Mouse (Mus musculus): ENCODE results near the gene Mthfd1l.
A peak's percentile ranks its signal among the peaks of the same experiment; 100 is the strongest.
"Not testable (repeated sequence)": the region's sequence is repeated elsewhere in the genome, so short reads cannot be mapped to it uniquely, and the experiment has no call there.

Mthfd1l gene

DNA sequence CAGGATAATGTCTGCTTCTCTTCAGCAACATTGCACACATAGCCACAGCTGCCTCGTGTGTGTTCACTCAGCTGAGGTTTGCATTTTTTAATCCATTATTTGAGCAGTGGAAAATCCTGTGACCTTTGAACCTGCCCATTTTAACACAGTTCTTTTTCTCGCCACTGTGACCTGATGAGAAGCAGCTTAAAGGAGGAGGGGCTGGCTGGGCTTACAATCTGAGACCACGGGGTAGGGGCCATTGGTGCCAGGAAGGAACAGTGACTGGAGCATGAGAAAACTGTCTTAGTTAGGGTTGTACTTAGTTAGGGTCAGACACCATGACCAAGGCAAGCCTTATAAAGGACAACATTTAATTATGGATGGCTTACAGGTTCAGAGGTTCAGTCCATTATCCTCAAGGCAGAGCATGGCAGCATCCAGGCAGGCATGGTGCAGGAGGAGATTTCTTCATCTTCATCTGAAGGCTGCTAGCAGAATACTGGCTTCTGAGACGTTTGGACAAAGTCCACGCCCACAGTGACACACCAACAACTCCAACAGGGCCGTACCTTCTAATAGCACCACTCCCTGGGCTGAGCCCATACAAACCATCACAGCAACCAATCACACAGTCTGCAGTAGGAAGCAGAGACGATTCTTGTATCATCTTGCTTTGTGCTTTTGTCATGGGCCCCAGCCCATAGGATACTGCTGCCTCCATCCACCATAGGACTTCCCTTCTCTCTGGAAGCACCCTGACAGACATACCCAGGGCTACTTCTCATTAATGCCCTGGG lies 112.6 kb downstream of the Mthfd1l start:
- no peak for DNase-seq

DNA sequence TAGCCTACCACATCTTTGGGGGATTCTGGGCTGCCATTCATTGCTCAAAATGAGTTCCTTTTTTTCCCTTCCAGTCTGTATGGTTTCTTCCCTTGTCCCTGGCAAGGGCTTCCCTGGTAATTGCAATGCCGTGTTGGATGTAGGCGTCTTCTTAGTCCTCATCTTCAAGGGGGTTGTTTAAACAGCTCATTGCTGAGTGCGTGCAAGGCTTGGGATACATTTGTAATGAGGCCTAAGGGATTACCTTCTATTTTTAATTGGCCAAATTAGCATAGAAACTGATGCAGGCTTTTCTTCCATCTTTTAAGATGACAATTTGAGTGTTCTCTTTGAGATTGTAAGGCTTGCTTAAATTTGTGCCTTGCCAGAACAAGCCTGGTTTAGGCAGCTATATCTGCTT lies 114.6 kb downstream of the Mthfd1l start:
- DNase-seq = no peak

- DNase-seq = no peak
Observed at GRCm38 (mm10) chr10:4088744-4089414, 116.0 kb downstream of the Mthfd1l start.

- no peak for DNase-seq
Observed at GRCm38 (mm10) chr10:4089885-4090284, 117.0 kb downstream of the Mthfd1l start.

DNA sequence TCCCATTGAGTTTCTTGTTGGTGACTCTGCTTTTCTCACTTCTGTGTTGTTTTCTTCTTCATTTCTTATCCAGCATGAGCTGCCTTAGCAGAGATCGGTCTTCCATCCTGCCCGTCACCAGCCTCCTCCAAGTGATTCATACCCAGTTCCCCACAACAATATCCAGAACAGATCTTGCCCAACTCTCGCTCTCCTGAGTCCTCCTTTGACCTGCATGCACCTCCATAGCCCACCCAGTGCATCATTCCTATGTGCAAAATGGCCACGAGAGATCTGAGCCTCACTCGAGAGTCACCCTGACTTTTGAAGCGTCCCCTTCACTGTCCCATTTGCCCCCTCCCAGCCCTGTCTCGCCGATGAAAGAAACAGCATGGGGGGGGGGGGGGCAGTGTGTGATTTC lies 120.1 kb downstream of the Mthfd1l start:
- DNase-seq = no peak

DNA sequence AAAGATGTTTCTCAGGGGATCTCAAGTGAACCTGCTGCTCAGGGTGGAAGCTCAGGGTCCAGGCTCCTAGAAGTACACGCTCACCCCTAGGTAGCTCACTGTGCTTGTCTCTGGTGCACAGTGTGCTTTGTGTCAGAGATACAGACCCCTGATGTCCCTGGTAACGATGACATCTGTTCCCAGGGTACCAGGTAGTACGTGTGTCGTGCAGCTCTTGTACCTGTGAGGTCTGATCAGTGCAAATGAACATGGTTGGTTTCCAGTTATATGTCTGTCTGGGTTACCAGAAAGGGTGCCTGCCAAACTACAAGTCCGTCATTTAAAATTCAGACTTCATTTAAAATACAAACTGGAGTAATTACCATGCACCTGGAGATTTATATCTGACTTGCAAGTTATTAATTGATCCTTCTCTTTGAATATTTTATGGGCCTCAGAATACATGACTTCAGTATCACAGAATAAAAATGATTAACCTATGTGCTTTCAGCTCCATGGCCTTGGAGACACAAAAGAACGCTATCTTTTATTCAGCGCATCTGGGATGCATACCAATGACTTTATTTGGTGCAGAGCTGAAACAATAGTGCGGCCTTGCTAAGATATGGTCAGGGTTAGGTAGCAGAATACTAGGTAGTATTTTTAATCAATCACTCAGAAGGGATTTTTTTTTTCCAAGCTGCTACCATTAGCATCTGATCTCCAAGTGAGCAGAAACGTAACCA lies 121.3 kb downstream of the Mthfd1l start:
- no peak for DNase-seq

DNA sequence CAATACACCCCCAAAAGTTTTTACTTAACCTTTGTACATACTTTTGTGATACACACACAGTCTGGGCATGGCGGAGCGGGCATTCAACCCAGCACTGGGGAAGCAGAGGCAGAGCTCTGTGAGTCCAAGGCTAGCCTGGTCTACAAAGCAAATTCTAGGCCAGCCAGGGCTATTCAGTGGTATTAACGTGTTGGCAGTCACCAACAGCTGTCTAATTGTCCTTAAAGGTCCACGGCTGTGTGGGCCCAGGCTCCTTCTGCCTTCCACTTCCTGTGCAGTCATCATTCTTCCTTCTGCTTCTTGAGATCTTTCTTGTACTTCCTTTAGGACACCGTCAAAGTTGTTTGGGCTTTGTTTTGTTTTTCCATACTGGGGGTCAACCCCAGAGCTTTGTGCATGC lies 123.2 kb downstream of the Mthfd1l start:
- no peak for DNase-seq

- DNase-seq = no peak
Observed at GRCm38 (mm10) chr10:4100007-4100406, 127.1 kb downstream of the Mthfd1l start.

DNA sequence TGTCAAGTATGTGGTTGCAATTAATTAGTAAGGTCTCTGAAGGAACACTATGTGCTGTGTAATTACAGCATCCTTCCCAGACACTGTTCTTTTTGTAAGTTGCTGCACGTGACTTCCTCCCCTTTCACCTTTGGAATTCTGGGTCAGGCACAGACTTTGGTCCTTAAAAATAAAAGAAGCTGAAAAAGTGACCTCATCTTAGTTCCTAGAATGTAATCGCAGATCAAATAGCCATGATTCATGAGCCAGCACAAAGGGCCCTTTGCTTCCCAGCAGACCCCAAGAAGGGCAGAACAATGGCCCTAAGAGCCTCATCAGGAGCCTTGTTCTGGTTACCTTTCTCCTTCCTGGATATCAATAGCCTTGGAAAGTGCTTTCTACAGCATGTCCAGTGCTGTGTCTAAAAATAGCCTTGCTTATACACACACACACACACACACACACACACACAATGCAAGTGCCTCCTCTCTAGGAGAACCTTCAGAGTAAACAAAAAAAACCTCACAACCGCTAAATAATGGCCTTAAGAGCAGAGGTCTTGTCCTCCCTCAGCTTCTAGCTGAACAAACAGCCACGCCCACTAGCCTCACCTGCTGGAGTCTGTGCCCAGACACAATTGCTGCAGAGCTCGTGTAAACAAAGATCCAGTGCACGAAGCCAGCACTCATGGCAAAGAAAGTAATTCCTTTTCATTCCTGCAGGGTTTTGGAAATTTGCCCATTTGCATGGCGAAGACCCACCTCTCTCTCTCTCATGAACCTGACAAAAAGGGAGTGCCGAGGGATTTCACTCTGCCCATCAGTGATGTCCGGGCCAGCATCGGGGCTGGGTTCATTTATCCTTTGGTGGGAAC lies 133.0 kb downstream of the Mthfd1l start:
- DNase-seq = no peak

DNA sequence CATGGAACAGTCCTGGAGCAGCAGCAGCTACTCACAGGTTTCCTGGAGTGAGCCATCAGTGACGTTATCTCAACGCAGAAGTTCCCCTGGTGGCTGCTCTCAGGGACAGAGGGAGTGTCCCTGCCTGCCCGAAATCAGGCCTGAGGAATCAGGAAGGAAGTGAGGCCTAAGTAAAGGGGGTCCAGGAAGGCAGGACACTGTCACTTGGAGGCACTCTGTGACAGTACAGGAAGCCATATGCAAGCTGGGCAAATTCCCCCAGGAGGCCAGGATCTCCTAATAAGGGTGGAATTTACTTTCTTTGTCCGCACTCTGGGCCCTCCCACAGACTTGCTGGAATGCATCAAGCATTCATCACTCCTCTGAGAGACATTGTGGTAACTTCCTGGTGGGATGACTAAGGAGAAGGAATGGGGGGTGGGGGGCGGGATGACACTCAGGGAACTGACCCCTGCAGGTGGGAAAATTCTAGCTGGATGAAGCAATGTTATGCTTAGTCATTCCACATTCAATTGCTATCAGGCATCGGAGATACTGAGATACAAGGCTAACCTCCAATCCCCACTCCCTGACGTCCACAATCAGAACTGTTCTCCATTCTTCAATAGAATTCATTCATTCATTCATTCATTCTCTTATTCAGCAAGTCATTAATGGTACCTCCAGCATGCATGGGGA lies 134.9 kb downstream of the Mthfd1l start:
- no peak for DNase-seq

- DNase-seq = no peak
Observed at GRCm38 (mm10) chr10:4108462-4108861, 135.5 kb downstream of the Mthfd1l start.

- DNase-seq = no peak
Observed at GRCm38 (mm10) chr10:4111095-4111794, 138.3 kb downstream of the Mthfd1l start.

DNA sequence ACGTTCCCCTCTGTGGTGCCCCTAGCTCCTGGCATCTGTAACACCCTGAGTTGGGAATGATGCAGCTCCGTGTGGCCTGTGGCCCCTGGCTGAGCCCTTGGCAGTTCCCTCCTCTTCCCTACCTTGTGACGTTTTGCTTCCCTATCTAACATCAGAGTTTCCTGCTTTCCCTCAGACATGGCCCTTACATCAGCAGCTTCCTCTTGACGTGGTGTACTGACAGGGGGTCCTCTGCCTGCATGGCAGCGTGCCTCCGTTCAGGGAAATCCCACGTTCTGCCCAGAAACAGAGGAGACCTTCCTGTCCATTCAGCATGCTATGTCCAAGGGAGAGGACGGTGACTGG lies 138.8 kb downstream of the Mthfd1l start:
- DNase-seq = no peak

DNA sequence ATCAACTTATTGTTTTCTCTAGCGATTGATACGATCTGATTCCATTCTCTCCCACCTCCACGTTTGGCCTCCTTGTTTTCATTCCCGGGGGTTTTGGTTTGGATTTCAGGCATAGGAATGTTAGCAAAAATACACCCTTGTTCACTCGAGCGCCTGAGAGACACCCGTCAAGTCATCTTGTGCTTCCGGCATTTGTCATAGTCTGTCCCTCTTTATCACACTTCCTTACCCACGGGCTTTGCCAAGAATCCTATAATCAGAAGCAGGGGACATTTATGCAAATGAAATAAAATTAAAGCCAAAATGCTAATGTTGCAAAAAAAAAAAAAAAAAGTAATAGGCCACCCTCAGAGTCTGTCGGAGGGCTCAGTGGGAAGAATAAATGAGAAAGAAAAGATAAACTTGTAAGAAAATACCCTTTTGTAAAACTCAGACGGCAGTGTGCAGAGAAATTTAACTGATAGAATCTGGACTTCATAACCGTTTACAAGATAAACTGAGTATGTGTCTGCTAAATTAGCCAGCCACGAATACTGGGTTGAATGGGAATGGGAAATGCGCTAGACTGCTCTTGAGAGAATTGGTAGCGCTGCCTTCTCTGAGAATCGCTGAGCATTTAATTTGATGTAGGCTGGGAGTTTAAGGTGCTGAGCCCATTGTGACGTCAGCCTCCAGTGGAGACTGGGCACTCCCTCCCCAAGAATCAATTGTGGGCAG lies 139.9 kb downstream of the Mthfd1l start:
- DNase-seq = no peak

DNA sequence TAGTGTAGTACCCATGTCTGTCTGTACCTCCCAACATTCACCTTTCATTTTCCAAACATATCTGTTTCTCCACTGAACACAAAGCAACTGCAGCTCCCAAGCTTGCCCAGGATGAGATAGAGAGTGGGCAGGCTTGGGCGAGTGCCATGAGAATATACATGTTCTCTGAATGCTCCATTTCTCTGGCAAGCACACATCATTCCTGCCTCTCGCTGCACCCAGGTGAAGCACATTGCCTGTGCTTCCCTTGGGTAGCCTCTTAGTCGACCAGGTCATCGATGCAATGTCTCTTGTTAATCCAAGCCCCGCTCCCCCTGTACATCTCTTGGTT lies 140.4 kb downstream of the Mthfd1l start:
- DNase-seq = peak; percentile 43

GRCm38 (mm10) chr10:4116653-4117052 lies 143.7 kb downstream of the Mthfd1l start:
- DNase-seq = no peak

- no peak for DNase-seq
Observed at GRCm38 (mm10) chr10:4117091-4117490, 144.2 kb downstream of the Mthfd1l start.

- DNase-seq = no peak
Observed at GRCm38 (mm10) chr10:4119287-4119686, 146.4 kb downstream of the Mthfd1l start.

- DNase-seq = no peak
Observed at GRCm38 (mm10) chr10:4120708-4121107, 147.8 kb downstream of the Mthfd1l start.

- no peak for DNase-seq
Observed at GRCm38 (mm10) chr10:4121197-4121596, 148.3 kb downstream of the Mthfd1l start.

- DNase-seq = not testable (repeated sequence)
Observed at GRCm38 (mm10) chr10:4123280-4123945, 150.5 kb downstream of the Mthfd1l start.

All from right cerebral cortex, adult 18-20 months (tissue).